Mouse (Mus musculus) E14TG2a.4 (cell line): ENCODE results near the gene Bud13.
"Not testable (repeated sequence)": the region's sequence is repeated elsewhere in the genome, so short reads cannot be mapped to it uniquely, and the experiment has no call there.

Experiments used
- H3K27me3 ChIP-seq: 2 replicates; pipeline ENCODE4 v1.6.1; 2014; ENCODE audit warnings: low read length, control low read depth; ENCODE audit not compliant: insufficient read depth
- H3K36me3 ChIP-seq: 2 replicates; pipeline ENCODE4 v1.6.1; 2014; ENCODE audit warnings: low read length, control low read depth; ENCODE audit not compliant: insufficient read depth
- H3K4me1 ChIP-seq: replicated peaks from 2 replicates; pipeline ENCODE4 v1.6.1; 2014; ENCODE audit warnings: low read depth, low read length, control low read depth
- H3K4me3 ChIP-seq: replicated peaks from 2 replicates; pipeline ENCODE4 v1.5.1; 2014; ENCODE audit warnings: mild to moderate bottlenecking, low read length
- H3K9me3 ChIP-seq: 2 replicates; pipeline ENCODE4 v1.6.1; 2014; ENCODE audit warnings: low read length, control low read depth
- CTCF ChIP-seq: conservative IDR thresholded peaks from 2 replicates; pipeline ENCODE4 v1.5.1; 2014; ENCODE audit warnings: low read length
- NANOG ChIP-seq: IDR thresholded peaks from 2 replicates; pipeline ENCODE4 v1.6.1; 2014; ENCODE audit warnings: borderline replicate concordance, low read length, mixed read lengths
- POU5F1 ChIP-seq: IDR thresholded peaks from 2 replicates; pipeline ENCODE4 v1.6.1; 2014; ENCODE audit warnings: low read length, borderline replicate concordance

The Bud13 gene

DNA sequence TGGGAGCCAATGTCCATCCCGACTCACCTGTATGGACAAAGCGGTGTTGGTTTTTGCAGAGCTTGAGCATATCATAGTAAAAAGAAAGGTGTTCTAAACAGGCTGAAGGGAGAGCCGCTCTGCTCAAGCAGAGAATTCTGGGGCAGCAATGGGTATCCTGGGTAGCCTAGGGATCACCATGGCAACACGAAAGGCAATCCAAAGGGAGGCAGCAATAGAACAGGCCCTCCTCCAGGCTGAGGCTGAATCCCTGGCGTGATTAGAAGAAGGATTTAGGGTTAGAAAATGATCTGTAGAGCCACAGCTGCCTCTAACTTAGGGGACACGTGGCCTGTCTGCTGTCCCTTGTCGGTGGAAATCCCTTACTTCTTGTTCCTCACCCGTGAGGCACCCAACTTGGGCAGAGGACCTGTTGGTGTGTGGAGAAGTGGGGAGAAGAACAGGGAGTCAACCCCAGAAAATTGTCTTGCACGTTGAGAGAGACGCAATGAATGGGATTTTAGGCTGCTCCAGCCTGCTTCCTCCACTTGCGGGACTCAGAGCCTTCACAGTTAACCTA is 33.1 kb downstream of the Bud13 start:
- Histone ChIP-seq H3K9me3 (peaks cover 13% of the 10 kb centered on the region), H3K27me3 (peaks cover 14% of the 10 kb centered on the region; the same call in 1 of the 2 replicates), H3K36me3 (no peaks in the 10 kb centered on the region), H3K4me1 (peaks cover 24% of the 10 kb centered on the region), H3K4me3 (no peak overlapping the region)
- no peak for TF ChIP-seq POU5F1
- TF ChIP-seq CTCF = no peak

DNA sequence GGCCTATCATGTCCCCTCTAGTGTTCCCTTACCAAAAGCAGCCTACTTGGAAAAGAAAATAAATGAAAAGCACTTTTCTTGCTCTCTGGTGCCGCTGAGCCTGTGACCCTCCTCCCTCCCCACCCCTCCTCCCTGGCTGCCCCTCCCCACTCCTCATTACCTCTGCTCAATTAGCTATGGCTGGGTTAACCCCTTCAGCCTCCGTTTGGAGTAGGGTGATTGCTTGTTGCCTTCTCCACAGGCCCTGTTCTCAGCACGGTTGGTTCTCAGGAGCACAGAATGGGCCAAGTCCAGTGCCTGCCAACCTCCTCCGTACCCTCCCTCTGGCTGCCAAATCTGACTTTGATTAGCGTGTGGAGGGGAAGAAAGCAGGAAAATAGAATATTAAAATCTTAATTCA is 33.6 kb downstream of the Bud13 start:
- no peak overlapping the region for H3K4me3 ChIP-seq
- peaks cover 13% of the 10 kb centered on the region for H3K9me3 ChIP-seq
- H3K36me3 ChIP-seq = no peaks in the 10 kb centered on the region
- H3K4me1 ChIP-seq = peaks cover 24% of the 10 kb centered on the region
- H3K27me3 ChIP-seq = peaks cover 16% of the 10 kb centered on the region
- TF ChIP-seq CTCF (no peak), NANOG (no peak), POU5F1 (no peak)

DNA sequence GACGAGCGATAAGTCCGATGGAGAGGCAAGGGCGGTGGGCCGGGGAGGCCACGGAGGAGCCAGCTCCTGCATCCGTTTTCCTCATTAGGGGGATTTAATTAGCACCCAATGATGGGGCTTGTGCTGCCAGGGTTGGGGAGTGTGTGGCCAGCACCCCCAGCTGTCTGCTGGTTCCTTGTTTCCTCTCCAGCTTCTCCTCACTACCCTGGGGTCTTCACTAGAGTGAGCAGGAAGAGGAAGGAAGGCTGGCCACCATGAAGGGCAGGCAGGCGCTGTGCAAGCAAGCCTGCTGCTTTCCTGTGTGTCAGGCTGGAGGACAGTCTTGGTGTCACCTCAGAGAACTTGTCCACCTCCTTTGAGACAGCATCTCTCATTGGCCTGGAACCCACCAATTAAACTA is 34.1 kb downstream of the Bud13 start:
- peaks cover 13% of the 10 kb centered on the region for H3K9me3 ChIP-seq
- peaks cover 21% of the 10 kb centered on the region for H3K27me3 ChIP-seq
- TF ChIP-seq CTCF = no peak
- TF ChIP-seq NANOG = no peak
- no peak for TF ChIP-seq POU5F1
- peaks cover 24% of the 10 kb centered on the region for H3K4me1 ChIP-seq
- H3K4me3 ChIP-seq = no peak overlapping the region
- no peaks in the 10 kb centered on the region for H3K36me3 ChIP-seq

DNA sequence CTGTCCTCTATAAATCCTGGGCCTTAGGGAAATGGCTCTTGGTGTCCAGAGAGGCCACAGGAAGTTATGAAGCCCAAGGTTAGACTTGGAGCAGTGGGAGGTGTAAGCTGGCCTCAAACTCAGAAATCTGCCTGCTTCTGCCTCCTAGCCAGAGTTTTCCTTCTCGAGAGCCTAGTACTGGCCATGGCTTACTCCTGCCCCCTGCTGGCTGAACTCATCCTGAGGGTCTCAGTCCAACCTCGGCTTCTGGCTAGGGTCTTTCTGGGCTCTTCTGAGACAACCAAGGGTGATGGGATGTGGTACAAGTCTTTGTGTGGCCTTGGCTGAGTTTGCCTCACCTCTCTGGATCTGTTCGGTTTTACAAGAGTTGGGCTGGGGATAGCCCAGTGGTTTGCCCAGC is 35.1 kb downstream of the Bud13 start:
- Histone ChIP-seq H3K36me3 (no peaks in the 10 kb centered on the region), H3K4me3 (no peak overlapping the region), H3K4me1 (peaks cover 24% of the 10 kb centered on the region), H3K9me3 (peaks cover 13% of the 10 kb centered on the region), H3K27me3 (peaks cover 26% of the 10 kb centered on the region)
- TF ChIP-seq CTCF = peak; percentile 75
- no peak for TF ChIP-seq POU5F1

DNA sequence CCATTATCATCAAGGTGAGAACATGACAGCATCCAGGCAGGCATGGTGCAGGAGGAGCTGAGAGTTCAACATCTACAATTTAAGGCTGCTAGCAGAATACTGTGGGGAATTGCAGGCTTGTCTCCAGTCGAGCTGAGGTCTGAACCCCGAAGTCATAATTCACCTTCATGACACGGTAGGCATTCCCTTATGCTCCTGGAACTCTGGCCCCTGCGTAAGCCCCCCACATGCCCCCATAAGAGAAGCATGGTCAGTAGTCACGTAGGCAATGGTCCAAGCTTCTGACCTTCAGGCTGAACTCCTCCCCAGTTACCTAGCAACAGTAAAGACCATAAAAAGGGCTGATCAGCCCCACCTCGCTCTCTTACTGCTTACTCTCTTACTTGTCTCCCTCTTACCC is 37.1 kb downstream of the Bud13 start, which contains the start of gene 4931429L15Rik:
Gene 4931429L15Rik (minus strand): TSS at position 101 of the 400 bp plus-strand sequence.
- peaks cover 13% of the 10 kb centered on the region for H3K9me3 ChIP-seq
- not testable (repeated sequence) for H3K36me3 ChIP-seq

DNA sequence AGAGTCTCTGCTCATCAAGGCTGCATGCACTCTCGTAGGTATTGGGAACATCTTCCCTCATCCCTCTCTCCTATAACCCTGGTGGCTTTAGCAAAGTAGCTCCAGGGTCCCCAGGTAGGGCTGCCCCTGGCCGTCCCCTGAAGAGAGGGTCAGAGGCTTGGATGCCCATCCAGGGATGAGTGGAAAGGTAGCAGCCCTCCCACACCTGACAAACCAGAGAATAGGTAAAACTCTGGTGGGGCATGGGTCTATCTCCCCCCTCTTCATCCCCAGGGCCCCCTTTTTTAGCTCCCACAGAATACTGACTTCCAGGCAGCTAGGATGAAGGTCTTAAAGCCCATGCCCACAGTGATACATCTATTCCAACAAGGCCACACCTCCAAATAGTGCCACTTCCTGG is 37.7 kb downstream of the Bud13 start:
- Histone ChIP-seq H3K4me3 (no peak overlapping the region), H3K36me3 (no peaks in the 10 kb centered on the region), H3K9me3 (peaks cover 13% of the 10 kb centered on the region), H3K4me1 (peaks cover 20% of the 10 kb centered on the region), H3K27me3 (peaks cover 28% of the 10 kb centered on the region)
- TF ChIP-seq NANOG (no peak), POU5F1 (no peak), CTCF (no peak)

More for the DNA sequence above, 37.1 kb downstream of the Bud13 start, which contains the start of gene 4931429L15Rik:
- Histone ChIP-seq H3K4me1 (peaks cover 19% of the 10 kb centered on the region), H3K27me3 (peaks cover 28% of the 10 kb centered on the region)
- H3K4me3 ChIP-seq = not testable (repeated sequence)

DNA sequence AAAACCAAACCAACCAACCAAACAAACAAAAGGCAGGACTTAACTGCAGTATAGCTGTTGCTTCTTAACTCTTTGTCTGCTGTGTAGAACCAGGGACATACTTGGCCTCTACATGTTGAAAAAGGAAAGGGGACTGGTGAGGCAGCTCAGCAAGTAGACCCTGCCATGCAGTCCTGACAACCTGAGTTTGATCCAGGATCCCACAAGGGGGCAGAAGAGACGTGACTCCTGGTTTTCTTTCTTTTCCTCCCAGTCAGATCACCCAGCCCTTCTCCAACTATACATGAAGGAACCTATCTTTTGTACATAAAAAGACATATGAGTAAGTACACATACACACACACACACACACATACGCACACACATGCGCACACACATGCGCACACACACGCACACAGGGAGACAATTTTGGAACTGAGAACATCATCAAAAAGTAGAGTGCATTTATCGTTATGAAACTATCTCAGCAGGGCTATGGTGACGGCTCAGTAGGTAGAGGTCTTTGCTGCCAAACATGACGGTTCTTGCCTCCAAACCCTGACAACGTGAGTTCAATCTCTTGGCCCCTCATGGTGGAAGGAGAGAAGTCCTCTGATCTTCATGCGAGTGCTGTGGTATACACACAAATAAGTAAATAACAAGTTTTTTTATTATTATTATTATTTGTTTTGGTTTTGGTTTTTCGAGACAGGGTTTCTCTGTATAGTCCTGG is 44.0 kb downstream of the Bud13 start:
- Histone ChIP-seq H3K4me3 (no peak overlapping the region), H3K4me1 (peaks cover 50% of the 10 kb centered on the region), H3K9me3 (no peaks in the 10 kb centered on the region), H3K27me3 (peaks cover 20% of the 10 kb centered on the region), H3K36me3 (no peaks in the 10 kb centered on the region)
- TF ChIP-seq CTCF = 0 out of 2 replicates have a peak, but pooled peaks have one; percentile 7
- no peak for TF ChIP-seq POU5F1

DNA sequence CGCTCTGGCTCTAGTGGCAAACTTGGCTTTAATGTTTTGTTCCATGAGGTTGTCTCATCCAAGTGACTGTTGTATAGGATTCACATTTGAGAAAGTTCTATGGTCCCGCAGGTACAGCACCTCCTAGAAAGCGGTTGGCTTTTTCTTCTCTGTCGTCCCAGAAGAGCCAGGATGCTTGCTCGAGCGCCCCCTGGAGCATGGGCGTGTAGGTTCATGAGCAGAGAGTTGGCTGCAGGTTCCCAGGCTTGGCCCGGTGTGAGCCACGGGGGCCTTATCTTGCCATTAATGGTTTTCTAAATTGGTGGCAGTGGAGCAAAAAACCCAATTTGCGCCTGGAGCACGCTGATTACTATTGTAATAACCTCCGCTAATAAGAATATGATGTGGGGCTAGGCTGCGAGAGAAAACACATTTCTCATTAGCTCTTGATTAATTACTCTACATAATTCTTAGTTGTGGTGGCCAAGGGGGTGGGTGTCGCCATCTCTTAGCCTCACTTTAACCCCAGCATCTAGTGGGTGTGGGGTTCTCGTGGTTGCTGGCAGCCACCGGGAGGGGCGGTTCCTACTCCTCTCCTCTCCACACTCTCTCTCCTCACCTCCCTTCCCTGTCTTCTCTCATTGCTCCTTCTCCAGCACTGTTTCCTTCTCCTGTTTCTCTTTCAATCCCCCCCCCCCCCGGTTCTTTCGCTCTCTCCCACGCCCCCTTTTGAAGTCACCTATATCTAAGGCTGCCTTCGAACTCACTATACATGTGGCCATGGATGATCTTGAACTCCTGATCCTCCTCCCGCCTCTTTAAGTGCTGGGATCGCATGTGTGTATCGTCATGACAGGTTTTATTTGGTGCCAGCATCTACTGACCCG is 45.1 kb downstream of the Bud13 start:
- Histone ChIP-seq H3K4me1 (peaks cover 50% of the 10 kb centered on the region), H3K9me3 (no peaks in the 10 kb centered on the region), H3K27me3 (peaks cover 14% of the 10 kb centered on the region; the same call in 1 of the 2 replicates), H3K4me3 (peak overlapping the region; percentile 80), H3K36me3 (no peaks in the 10 kb centered on the region)
- TF ChIP-seq NANOG (no peak), POU5F1 (no peak), CTCF (peak; percentile 74)
